ENCODE assay signal across 20 mouse cellular contexts in genomic region chr19:60113666-60114388, GRCm38 (mm10).
DNase-seq lines count a peak whose midpoint lies in the region; ATAC-seq and TF ChIP-seq lines count a peak whose summit lies in the region.
"Had no signal": no experiment of that assay in that cellular context is flagged by ENCODE, and none has a peak within 500 bp of the region (broad histone marks: within the 10 kb centered on the region; RNA-seq: fewer than 3 reads in every experiment).

No protein-coding gene starts in this region.

- no peaks in the 10 kb centered on the region for H3K79me2 ChIP-seq in MEL (ENCODE audit: control insufficient read depth, insufficient read depth, low read length, poor library complexity)

- peak; percentile 27 to 52; a peak in 3 of 4 replicates for TF ChIP-seq EP300 in MEL (IDR thresholded peaks at IDR 0.05; ENCODE audit: low read depth in 1 of 2, low read length in 2 of 2)

- WGBS in forebrain, embryonic 10.5 days: 45% methylated on average over 7 of the region's 7 CpGs
- WGBS in forebrain, embryonic 12.5 days: 42% methylated on average over 7 of the region's 7 CpGs
- 22% methylated on average over 7 of the region's 7 CpGs for WGBS in embryonic facial prominence, embryonic 11.5 days
- 31% methylated on average over 7 of the region's 7 CpGs for WGBS in neural tube, embryonic 12.5 days

- no peak overlapping the region for H3K9ac ChIP-seq in forebrain, embryonic 12.5 days
- no peak overlapping the region for H3K9ac ChIP-seq in MEL (ENCODE audit: control insufficient read depth, low read depth, low read length, poor library complexity, severe bottlenecking)
- no peak overlapping the region for H3K9ac ChIP-seq in embryonic facial prominence, embryonic 11.5 days (replicated peaks; ENCODE audit: low read length)
- H3K9ac ChIP-seq in neural tube, embryonic 12.5 days: no peak overlapping the region
- H3K9ac ChIP-seq: heart, embryonic 15.5 days; stomach, embryonic 15.5 days had no signal

- no peak for TF ChIP-seq POLR2A in MEL (IDR thresholded peaks at IDR 0.05; ENCODE audit: control insufficient read depth in 1 of 2, insufficient read depth in 1 of 2, low read depth in 1 of 2, low read length in 2 of 2, poor library complexity in 1 of 2)

- TF ChIP-seq RAD21 in MEL (IDR thresholded peaks at IDR 0.05; ENCODE audit: low read depth, low read length): no peak

- no peaks in the 10 kb centered on the region for H3K36me3 ChIP-seq in forebrain, embryonic 10.5 days (replicated peaks)
- H3K36me3 ChIP-seq in forebrain, embryonic 12.5 days (replicated peaks): no peaks in the 10 kb centered on the region
- peaks cover 0 to 20% of the 10 kb centered on the region in 2 experiments; a peak in 2 of 4 replicates for H3K36me3 ChIP-seq in MEL (ENCODE audit: control insufficient read depth in 1 of 2, insufficient read depth in 2 of 2, low read length in 2 of 2)
- no peaks in the 10 kb centered on the region for H3K36me3 ChIP-seq in embryonic facial prominence, embryonic 11.5 days (replicated peaks; ENCODE audit: control insufficient read depth, insufficient read depth, low read depth, low read length)
- H3K36me3 ChIP-seq in neural tube, embryonic 12.5 days: no peaks in the 10 kb centered on the region
- H3K36me3 ChIP-seq: heart, embryonic 15.5 days; stomach, embryonic 15.5 days had no signal

- peak; percentile 37 for DNase-seq in forebrain, embryonic 10.5 days (ENCODE audit: extremely low spot score, low spot score)
- DNase-seq in MEL (ENCODE audit: low read depth, low spot score): no peak
- DNase-seq in embryonic facial prominence, embryonic 11.5 days (ENCODE audit: low spot score): peak; percentile 62
- DNase-seq in layer of hippocampus, adult 8-10 months (ENCODE audit: low spot score in 2 of 2): no peak
- no peak for DNase-seq in urinary bladder, adult 18-20 months (ENCODE audit: low spot score in 2 of 2)
- DNase-seq: cerebellum, adult 9-10 months; gastrocnemius, postnatal 10 days; heart, adult 2 months; kidney, adult 11 months; kidney, postnatal 14 days; lung, postnatal 36 days; right cerebral cortex, adult 18-20 months; spleen, adult 18-20 months had no signal

- ATAC-seq in forebrain, embryonic 12.5 days (ENCODE audit: low FRiP score): no peak
- no peak for ATAC-seq in embryonic facial prominence, embryonic 11.5 days (replicated peaks; ENCODE audit: insufficient number of reproducible peaks, low FRiP score, low TSS enrichment, low read depth)
- ATAC-seq in neural tube, embryonic 12.5 days (ENCODE audit: low FRiP score, low read depth): 0 out of 2 replicates have a peak, but pooled peaks have one; percentile 44
- no peak for ATAC-seq in CD4-positive, CD25-positive, alpha-beta regulatory T cell, adult 4 months

- no peaks in the 10 kb centered on the region for H3K27me3 ChIP-seq in forebrain, embryonic 10.5 days (ENCODE audit: poor library complexity, severe bottlenecking)
- H3K27me3 ChIP-seq in forebrain, embryonic 12.5 days: no peaks in the 10 kb centered on the region
- H3K27me3 ChIP-seq in MEL (ENCODE audit: control insufficient read depth in 1 of 2, insufficient read depth in 2 of 2, low read length in 2 of 2): no peaks in the 10 kb centered on the region
- no peaks in the 10 kb centered on the region for H3K27me3 ChIP-seq in embryonic facial prominence, embryonic 11.5 days (ENCODE audit: control insufficient read depth, insufficient read depth, low read length)
- H3K27me3 ChIP-seq in neural tube, embryonic 12.5 days (replicated peaks): no peaks in the 10 kb centered on the region
- H3K27me3 ChIP-seq: heart, embryonic 15.5 days; stomach, embryonic 15.5 days had no signal

- H3K27ac ChIP-seq in forebrain, embryonic 10.5 days: no peak overlapping the region; the same call in 1 of the 2 replicates
- no peak overlapping the region for H3K27ac ChIP-seq in forebrain, embryonic 12.5 days
- H3K27ac ChIP-seq in MEL (ENCODE audit: control insufficient read depth, low read depth, low read length): no peak overlapping the region
- no peak overlapping the region for H3K27ac ChIP-seq in embryonic facial prominence, embryonic 11.5 days (replicated peaks; ENCODE audit: low read depth, low read length)
- no peak overlapping the region for H3K27ac ChIP-seq in neural tube, embryonic 12.5 days
- H3K27ac ChIP-seq: heart, adult 2 months; heart, embryonic 15.5 days; stomach, embryonic 15.5 days had no signal

- no peak for TF ChIP-seq CTCF in MEL (IDR thresholded peaks at IDR 0.05 in 2 of 3, conservative IDR thresholded peaks at IDR 0.05 in 1 of 3; ENCODE audit: control insufficient read depth in 1 of 3, insufficient read depth in 1 of 3, low read depth in 2 of 3, low read length in 3 of 3, poor library complexity in 1 of 3, severe bottlenecking in 1 of 3)

- H3K4me2 ChIP-seq in forebrain, embryonic 12.5 days: no peak overlapping the region
- no peak overlapping the region for H3K4me2 ChIP-seq in embryonic facial prominence, embryonic 11.5 days (ENCODE audit: low read depth, low read length)
- H3K4me2 ChIP-seq in neural tube, embryonic 12.5 days (replicated peaks): no peak overlapping the region
- H3K4me2 ChIP-seq: heart, embryonic 15.5 days; midbrain, embryonic 11.5 days; stomach, embryonic 15.5 days had no signal

- peaks cover 35% of the 10 kb centered on the region for H3K4me1 ChIP-seq in forebrain, embryonic 10.5 days
- H3K4me1 ChIP-seq in forebrain, embryonic 12.5 days: 0 out of 2 replicates have a peak, but pooled peaks cover 3% of the 10 kb centered on the region
- peaks cover 14 to 16% of the 10 kb centered on the region in 2 experiments for H3K4me1 ChIP-seq in MEL (ENCODE audit: control insufficient read depth in 1 of 2, insufficient read depth in 2 of 2, low read length in 2 of 2)
- no peaks in the 10 kb centered on the region for H3K4me1 ChIP-seq in embryonic facial prominence, embryonic 11.5 days (ENCODE audit: control insufficient read depth, insufficient read depth, low read length)
- H3K4me1 ChIP-seq in neural tube, embryonic 12.5 days: no peaks in the 10 kb centered on the region
- H3K4me1 ChIP-seq: heart, embryonic 15.5 days had no signal

- H3K4me3 ChIP-seq in forebrain, embryonic 10.5 days: no peak overlapping the region
- H3K4me3 ChIP-seq in forebrain, embryonic 12.5 days (replicated peaks): no peak overlapping the region
- no peak overlapping the region for H3K4me3 ChIP-seq in MEL (ENCODE audit: control insufficient read depth in 1 of 2, insufficient read depth in 1 of 2, low read depth in 2 of 2, low read length in 2 of 2)
- H3K4me3 ChIP-seq in embryonic facial prominence, embryonic 11.5 days (ENCODE audit: low read depth, low read length): no peak overlapping the region
- H3K4me3 ChIP-seq in neural tube, embryonic 12.5 days: no peak overlapping the region
- H3K4me3 ChIP-seq: erythroblast, embryonic 14.5 days; heart, adult 2 months; heart, embryonic 15.5 days; stomach, embryonic 15.5 days had no signal

- no peaks in the 10 kb centered on the region for H3K9me3 ChIP-seq in forebrain, embryonic 10.5 days
- no peaks in the 10 kb centered on the region for H3K9me3 ChIP-seq in forebrain, embryonic 12.5 days
- no peaks in the 10 kb centered on the region for H3K9me3 ChIP-seq in MEL (replicated peaks; ENCODE audit: insufficient read depth, low read length)
- H3K9me3 ChIP-seq in embryonic facial prominence, embryonic 11.5 days (replicated peaks; ENCODE audit: control insufficient read depth, low read length): no peaks in the 10 kb centered on the region
- H3K9me3 ChIP-seq in neural tube, embryonic 12.5 days: no peaks in the 10 kb centered on the region
- H3K9me3 ChIP-seq: heart, embryonic 15.5 days; stomach, embryonic 15.5 days had no signal

TF ChIP-seq in MEL, 35 proteins besides CTCF, POLR2A, EP300 and RAD21 (continues in another document):
- TF ChIP-seq TBP (IDR thresholded peaks at IDR 0.05; ENCODE audit: low read depth, low read length) (peak; percentile 89), CHD1 (IDR thresholded peaks at IDR 0.05; ENCODE audit: low read depth, low read length) (no peak), UBTF (IDR thresholded peaks at IDR 0.05; ENCODE audit: borderline replicate concordance, insufficient read depth, low read depth, low read length) (no peak), SMC3 (IDR thresholded peaks at IDR 0.05; ENCODE audit: low read depth, low read length) (no peak), NRF1 (IDR thresholded peaks at IDR 0.05; ENCODE audit: insufficient read depth, low read depth, low read length, poor library complexity, severe bottlenecking) (no peak), MYC (IDR thresholded peaks at IDR 0.05; ENCODE audit: low read depth, low read length) (no peak), MXI1 (IDR thresholded peaks at IDR 0.05; ENCODE audit: low read depth, low read length) (no peak), JUND (IDR thresholded peaks at IDR 0.05; ENCODE audit: low read depth, low read length) (no peak), ZKSCAN1 (IDR thresholded peaks at IDR 0.05; ENCODE audit: low read depth, low read length) (no peak), CHD2 (IDR thresholded peaks at IDR 0.05; ENCODE audit: low read length) (no peak), MAX (IDR thresholded peaks at IDR 0.05; ENCODE audit: low read length) (no peak), RCOR1 (IDR thresholded peaks at IDR 0.05; ENCODE audit: low read depth, low read length) (0 out of 2 replicates have a peak, but pooled peaks have one; percentile 16), MAFK (IDR thresholded peaks at IDR 0.05; ENCODE audit: borderline replicate concordance, low read depth, low read length) (no peak), GATA1 (IDR thresholded peaks at IDR 0.05; ENCODE audit: low read depth, low read length) (0 out of 2 replicates have a peak, but pooled peaks have one; percentile 38), ELF1 (IDR thresholded peaks at IDR 0.05; ENCODE audit: low read depth, low read length) (no peak), TCF12 (IDR thresholded peaks at IDR 0.05; ENCODE audit: low read depth, low read length) (no peak), ZMIZ1 (IDR thresholded peaks at IDR 0.05; ENCODE audit: low read depth, low read length) (no peak), ETS1 (IDR thresholded peaks at IDR 0.05; ENCODE audit: low read depth, low read length) (no peak), HCFC1 (IDR thresholded peaks at IDR 0.05; ENCODE audit: low read depth, low read length) (no peak), USF2 (IDR thresholded peaks at IDR 0.05; ENCODE audit: borderline replicate concordance in 1 of 2, insufficient read depth in 1 of 2, low read depth in 1 of 2, low read length in 2 of 2) (no peak), USF1 (IDR thresholded peaks at IDR 0.05; ENCODE audit: low read depth, low read length) (no peak), E2F4 (IDR thresholded peaks at IDR 0.05; ENCODE audit: borderline replicate concordance, low read depth, low read length) (no peak), SIN3A (IDR thresholded peaks at IDR 0.05; ENCODE audit: low read length) (no peak), POLR2AphosphoS2 (IDR thresholded peaks at IDR 0.05; ENCODE audit: low read length) (no peak), GABPA (IDR thresholded peaks at IDR 0.05; ENCODE audit: low read depth, low read length) (no peak), ZC3H11A (IDR thresholded peaks at IDR 0.05; ENCODE audit: low read depth, low read length) (no peak)

Comparison
In these comparisons a context has a peak if more than half of its experiments do, and no peak if none do; other contexts are left out.
1. DNase-seq: peak in forebrain, embryonic 10.5 days (single experiment) and embryonic facial prominence, embryonic 11.5 days (single experiment); none in MEL (single experiment), layer of hippocampus, adult 8-10 months (0 of 2) and urinary bladder, adult 18-20 months (0 of 2).